Mouse (Mus musculus): ENCODE measurements at regions not wholly inside any gene's neighbourhood (a gene's known extent, or its start where the extent isn't known, plus 50 kb on each side); places are given as distances from the start of the nearest gene placed in this dataset.

- DNase-seq (ENCODE audit: low spot score in 2 of 2), result no peak
Measured at GRCm38 (mm10) chr11:43952151-43952550, 51.1 kb upstream of the Adra1b start.

DNA sequence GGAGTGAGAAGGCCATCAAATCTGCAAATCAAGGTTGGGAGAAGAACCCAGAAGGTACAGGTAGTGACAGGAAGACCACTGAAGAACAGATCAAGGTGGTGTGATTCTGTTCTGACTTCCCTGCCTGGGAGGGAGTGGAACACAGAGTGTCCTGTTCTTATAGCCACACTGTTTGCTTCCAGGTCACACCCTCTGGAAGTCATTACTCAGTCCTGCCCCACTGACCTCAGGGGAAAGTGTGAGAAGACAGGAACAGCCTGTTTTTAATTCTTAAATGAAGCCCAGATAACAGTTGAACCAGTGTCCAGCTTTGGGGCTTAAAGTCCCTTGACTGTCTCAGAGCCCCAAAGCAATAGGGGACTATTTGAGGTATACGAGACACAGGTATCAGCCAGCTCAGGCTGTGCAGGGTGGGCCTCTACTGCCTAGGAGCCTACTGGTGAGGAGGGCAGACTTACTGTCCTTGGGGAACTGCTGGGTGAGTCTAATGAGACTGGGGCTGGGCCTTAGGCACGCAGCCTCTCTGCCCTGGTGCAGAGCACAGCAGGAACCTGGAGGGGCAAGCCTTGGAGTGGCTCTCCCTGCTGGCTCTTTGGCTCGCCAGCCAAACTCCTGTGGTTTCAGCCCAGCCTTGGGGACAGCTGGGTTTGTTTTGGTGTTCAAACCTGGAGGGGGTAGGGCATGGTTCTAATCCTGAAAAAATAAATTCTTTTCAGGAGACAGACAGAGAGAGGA lies 57.4 kb upstream of the Adra1b start:
- no peak for DNase-seq (ENCODE audit: low spot score in 2 of 2)

- DNase-seq (ENCODE audit: low spot score in 2 of 2), result no peak
Measured at GRCm38 (mm10) chr11:43958976-43959315, 57.9 kb upstream of the Adra1b start.

DNA sequence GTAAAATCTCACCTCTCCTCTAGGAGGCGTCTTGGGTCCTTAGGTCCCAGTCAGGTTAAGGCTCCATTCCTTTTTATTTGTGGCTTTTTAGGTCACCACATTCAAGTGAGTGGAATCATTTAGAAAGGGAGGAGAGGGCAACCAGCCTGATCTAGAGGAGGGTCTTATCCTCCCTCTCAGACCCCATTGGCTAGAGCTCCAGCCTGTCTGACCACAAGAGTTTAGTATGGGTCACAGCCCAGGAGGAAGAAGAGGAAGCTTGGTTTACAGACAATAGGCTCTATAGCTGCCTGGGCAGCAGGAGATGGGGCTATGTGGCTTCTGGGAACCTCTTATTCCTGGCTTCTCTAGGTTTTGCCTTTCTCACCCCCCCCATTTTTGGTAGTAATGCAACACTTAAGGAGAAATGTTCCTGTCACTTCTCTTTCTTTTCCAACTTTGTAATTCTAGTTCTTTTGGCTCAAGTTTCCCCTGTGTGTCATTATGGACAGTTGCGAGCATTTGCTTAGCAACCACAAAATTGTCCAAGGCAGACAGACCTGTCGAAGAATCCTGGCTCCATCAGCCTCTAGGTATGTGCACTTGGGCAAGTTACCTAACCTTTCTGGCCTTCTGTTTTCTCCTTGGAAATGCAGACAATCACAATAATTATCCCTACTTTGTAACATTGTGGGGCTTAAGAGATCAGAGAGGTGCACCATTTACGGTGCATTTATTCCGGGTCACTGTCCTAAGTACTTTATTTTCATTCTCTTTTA lies 59.5 kb upstream of the Adra1b start:
- no peak for DNase-seq (ENCODE audit: low spot score in 2 of 2)

- DNase-seq (ENCODE audit: low spot score in 2 of 2), result no peak
Measured at GRCm38 (mm10) chr11:43961398-43962070, 60.5 kb upstream of the Adra1b start.

DNA sequence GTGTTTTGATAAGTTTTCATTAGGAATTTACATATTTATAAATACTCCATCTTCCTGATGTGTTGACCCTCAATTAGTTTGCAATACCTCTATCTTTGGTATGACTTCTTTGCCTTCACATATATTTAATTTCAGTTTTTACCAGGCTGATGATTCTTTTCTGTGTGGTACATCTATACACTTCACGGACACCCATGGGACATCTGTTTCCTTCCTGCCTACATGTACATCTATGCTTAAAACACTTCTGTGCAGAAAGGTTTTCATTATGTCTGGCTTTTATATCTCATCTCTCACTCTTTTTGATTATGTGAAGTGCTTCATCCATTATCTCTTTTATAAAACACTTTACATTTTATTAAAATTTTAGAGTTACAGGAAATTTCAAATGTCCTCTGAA lies 66.8 kb upstream of the Adra1b start:
- no peak for DNase-seq (ENCODE audit: low spot score in 2 of 2)

- DNase-seq (ENCODE audit: low spot score in 2 of 2), result no peak
Measured at GRCm38 (mm10) chr11:43971886-43972285, 70.9 kb upstream of the Adra1b start.

DNA sequence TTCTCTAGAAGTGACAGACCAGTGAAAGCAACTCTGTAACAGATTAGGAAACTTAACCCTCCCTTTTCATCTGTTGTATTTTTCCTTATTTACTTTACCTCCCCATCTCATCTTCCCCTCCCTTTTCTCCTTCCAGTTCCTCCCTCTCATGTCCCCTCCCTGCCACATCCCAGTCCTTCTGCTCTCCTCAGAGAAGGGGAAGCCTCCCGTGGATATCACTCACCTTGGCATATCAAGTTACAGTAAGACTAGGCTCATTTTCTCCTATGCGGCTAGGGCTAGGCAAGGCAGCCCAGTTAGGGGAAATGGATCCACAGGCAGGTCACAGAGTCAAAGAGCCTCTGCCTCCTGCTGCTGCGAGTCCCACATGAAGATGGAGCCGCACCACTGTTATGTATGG lies 75.0 kb upstream of the Adra1b start:
- DNase-seq (ENCODE audit: low spot score in 2 of 2), result no peak

- DNase-seq (ENCODE audit: low spot score in 2 of 2), result no peak
Measured at GRCm38 (mm10) chr11:43979406-43979805, 78.4 kb upstream of the Adra1b start.

DNA sequence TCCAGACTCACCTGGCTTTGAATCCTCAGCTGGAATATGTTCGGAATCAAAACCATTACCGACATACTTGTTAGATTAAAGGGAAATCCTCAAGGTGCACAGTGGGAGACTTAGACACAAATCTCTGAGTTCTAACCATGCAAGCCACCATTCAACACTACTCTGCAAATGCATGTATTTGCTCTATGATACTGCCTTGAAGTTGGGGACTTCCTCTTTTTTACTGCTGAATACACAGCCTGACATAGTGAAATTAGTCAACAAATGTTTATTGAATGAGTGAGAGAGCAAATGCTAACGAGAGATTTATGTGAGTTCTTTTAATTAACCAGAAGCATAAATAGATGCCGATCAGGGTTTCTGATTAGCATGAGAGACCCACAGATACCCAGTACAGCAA lies 79.4 kb upstream of the Adra1b start:
- DNase-seq (ENCODE audit: low spot score in 2 of 2), result no peak

- no peak for DNase-seq (ENCODE audit: low spot score in 2 of 2)
Measured at GRCm38 (mm10) chr11:43989911-43990430, 89.0 kb upstream of the Adra1b start.

GRCm38 (mm10) chr11:43992011-43992471 lies 91.0 kb upstream of the Adra1b start:
- no peak for DNase-seq (ENCODE audit: low spot score in 2 of 2)

DNA sequence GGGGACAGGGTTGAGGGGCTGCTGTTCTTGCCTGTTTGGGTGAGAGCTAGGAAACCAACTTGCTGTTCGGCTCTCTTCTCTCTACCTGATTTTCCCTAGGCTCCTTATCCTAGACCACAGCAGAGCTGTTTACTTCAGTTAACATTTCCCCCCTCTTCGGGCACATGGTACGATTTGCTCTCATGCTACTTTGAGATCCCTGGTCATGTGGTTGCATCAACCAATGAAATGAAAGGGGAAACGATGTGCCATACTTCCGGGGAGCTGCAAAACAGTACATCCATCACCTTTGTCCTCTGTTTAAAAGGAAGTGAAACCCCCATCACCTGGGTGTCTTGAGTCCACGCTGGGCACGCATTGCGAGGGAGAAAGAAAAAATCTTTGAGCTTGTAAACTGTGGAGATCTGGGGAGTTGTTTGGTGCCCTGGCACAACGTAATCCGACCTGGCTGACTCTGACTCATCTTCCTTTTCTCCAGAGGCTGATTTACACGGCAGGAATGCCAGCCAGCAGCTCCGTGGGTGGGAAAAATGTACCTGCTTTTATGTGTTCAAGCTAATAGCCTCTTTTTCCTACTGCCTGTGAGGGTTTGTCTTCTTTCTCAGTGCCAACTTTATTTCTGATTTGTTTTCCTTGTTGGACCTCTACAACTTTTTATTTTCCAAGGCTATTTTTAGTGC lies 97.2 kb upstream of the Adra1b start:
- no peak for DNase-seq (ENCODE audit: low spot score in 2 of 2)

DNA sequence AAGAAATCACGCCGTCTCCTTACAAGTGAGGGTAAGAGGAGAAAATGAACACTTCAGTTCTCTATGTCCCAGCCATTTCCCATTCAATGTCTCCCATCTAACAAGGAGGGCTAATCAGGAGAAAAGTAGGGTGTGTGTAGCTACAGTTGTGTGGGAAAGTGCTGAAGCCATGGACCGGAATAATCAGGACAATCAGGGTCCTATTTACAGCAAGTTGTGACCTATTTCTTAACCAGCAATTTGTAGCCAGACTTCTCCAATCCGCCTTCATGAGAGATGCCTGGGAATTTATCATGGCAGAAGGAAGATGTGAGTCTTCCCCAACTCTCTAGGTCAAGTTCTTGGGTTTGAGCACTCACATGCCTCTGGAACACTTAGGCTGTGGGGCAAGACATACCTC lies 99.0 kb upstream of the Adra1b start:
- no peak for DNase-seq (ENCODE audit: low spot score in 2 of 2)

GRCm38 (mm10) chr11:44001843-44002589 lies 101.0 kb upstream of the Adra1b start:
- DNase-seq (ENCODE audit: low spot score in 2 of 2), result no peak

DNA sequence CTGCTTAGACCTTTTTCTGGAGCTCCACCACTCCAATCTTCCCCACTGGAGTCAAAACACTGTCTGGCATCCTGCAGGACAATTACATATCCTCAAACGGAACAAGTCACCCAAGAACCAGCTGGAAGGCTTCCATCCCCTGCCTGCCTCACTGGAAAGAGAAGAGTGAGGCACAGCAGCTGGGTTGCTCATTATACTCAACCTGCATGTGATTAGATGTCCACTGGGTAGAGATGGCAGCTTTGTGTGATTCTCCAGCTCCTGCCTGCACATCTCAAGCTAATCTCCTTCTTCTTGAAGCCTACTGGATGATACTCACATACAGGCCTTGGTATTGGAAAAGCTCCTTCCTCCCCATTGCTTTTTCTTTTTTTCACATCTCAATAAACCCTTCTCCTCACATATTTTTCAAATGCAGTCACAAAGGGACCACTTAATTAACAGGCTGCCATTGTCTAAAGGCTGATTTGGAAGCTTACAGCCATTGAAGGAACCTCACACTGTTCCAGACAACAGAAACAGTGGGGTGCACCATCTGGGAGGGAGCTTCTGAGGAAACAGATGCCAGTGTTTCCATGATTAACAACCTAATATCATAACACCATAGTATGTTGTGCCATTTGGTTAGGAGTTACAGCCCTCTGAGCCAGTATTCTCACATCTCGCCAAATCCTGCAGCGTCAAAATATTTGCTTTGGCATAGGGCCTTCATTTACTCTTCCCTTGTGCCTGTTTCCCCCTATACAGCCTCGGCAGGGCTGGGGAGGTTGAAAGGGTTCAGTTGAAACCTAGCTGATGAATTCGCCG lies 101.9 kb upstream of the Adra1b start:
- no peak for DNase-seq (ENCODE audit: low spot score in 2 of 2)

DNA sequence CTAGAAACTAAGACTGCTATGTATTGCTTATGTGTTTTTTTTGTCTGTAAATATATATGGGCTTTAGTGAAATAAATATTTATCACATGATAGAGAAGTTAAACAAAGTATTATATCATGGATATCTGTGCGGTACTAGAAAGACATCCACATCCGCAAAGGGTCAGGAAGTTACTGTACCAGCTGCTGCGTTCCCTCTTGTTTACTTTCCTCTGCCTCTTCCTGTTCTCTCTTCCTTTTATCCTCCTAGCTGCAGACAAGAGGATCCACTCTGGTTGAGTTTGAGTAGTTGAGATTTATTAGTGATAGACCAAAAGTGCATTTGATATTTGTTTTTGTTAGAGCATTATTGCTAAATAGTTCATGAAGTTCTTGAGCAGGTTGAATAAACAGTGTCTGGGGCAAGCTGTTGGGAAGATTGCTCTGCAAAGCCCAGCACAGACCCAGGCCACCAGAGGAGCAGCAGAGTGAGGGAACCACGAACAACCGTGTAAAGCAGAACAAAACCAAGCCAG lies 106.6 kb upstream of the Adra1b start:
- DNase-seq (ENCODE audit: low spot score in 2 of 2), result no peak

DNA sequence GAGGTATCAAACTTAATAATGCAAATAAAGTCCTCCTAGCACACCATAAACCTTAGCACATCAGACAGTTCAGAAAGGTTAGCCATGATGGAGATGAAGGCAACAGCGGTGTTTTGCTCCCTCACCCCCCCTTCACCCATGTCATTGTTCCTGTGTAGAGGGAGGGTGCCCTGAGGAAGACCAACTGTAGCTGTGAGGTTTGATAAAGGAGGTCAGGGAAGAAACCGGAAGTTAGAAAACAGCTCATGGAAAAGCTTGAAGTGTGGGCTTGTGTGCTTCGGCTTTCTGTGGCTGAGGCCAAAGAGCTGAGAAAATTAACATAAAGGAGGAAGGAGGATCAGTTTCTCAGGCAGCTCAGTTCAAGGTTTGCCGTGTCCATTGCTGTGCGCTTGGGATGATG lies 111.3 kb upstream of the Adra1b start:
- DNase-seq (ENCODE audit: low spot score in 2 of 2), result no peak

DNA sequence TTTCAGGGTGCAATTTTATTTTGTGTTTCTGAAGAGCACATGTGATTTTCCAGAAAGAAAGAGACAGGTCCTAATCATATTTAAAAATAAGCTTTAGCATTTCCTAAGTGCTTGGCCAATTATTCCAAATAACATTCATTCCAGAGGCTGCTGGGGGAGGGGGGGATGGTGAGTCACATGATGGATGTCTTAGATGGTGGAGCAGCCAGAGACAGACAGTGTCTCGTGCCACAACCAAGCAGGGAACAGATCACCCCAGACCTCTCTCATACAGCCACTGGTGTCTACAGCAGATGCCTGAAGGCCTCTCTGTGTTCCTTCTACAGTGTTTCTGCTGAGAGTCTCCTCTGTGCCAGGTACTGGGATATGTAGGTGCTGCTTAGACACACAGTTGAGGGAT lies 112.8 kb upstream of the Adra1b start:
- DNase-seq (ENCODE audit: low spot score in 2 of 2), result no peak

- DNase-seq (ENCODE audit: low spot score in 2 of 2), result no peak
Measured at GRCm38 (mm10) chr11:44021638-44022037, 120.6 kb upstream of the Adra1b start.
